Mouse (Mus musculus): Measurements from ENCODE around the gene Tpcn2. TPM values are rescaled to one million over a fixed set of nuclear protein-coding genes. Genes with fewer than 3 reads are reported as not detected.
A peak's percentile ranks its signal among the peaks of the same experiment; 100 is the strongest.

The Tpcn2 gene
- polyA plus RNA-seq, 1 experiment: 49.2 TPM

DNA sequence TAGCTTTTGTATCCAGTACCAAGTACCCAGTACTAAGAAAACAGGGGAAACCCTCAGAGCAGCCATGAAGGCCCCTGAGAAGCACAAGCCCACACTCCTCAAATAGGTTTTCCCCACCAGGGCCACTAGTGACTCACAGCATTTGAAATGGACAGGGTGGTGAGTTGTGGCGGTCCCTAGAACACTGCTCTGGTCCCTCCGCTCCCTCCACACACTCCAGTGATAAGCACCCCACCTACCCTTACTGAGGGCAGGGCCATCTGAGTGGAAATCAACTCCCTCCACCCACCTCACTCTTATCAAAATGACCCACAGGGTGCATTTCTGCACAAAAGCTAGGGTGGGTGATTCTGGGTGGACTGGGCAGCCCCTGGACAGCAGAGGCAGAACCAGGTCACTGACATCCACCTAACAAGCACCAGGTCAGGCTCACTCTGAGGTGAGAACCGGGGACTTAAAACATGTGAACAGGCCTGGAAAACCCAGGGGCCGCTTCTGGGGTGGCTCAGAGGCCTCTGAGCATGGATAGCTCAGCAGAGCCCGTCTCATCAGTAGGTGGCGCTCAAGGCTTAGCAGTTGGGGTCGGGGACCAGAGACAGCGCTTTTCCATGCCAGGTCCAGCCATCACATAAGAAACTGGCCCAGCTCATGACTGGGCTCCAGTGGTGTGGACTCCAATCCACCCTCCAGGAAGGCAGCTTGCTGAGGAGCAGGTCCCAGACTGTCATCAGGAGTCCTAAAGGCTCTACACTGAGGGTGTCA is 30.9 kb downstream of the Tpcn2 start:
- Histone ChIP-seq H3K4me3 (ENCODE audit: control insufficient read depth, insufficient read depth, low read length) (no peak overlapping the region), H3K27ac (ENCODE audit: control insufficient read depth, insufficient read depth, low read length) (no peak overlapping the region), H3K27me3 (ENCODE audit: control insufficient read depth, insufficient read depth, low read length) (no peaks in the 10 kb centered on the region), H3K4me1 (replicated peaks; ENCODE audit: control insufficient read depth, insufficient read depth, low read length) (no peaks in the 10 kb centered on the region), H3K36me3 (ENCODE audit: control insufficient read depth, insufficient read depth, low read length) (no peaks in the 10 kb centered on the region)
- no peak for TF ChIP-seq CTCF (IDR thresholded peaks at IDR 0.05; ENCODE audit: borderline replicate concordance, control insufficient read depth, extremely low read depth, insufficient read depth, low read length, poor library complexity)
- peak; percentile 67 for DNase-seq
- 40% methylated on average over 8 of the region's 8 CpGs for WGBS

DNA sequence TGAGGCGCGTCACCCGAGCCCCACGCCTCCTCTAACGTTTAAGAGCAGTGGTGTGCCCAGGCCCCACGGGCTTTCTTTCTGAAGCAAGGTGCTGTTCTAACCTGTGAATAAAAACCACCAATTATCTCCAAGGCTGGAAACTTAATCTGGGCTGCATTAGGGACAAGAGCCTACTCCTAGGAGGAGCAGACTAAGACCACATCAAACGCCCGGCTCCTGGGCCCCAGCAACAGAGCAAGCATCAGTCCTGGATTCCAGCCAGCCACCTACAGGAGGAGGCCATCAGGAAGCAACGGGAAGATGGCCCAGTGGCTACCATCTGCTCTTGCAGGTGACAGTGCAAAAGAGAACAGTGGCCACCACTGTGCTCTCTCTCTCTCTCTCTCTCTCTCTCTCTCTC is 33.6 kb downstream of the Tpcn2 start:
- DNase-seq: no peak
- Histone ChIP-seq H3K27ac (ENCODE audit: control insufficient read depth, insufficient read depth, low read length) (no peak overlapping the region), H3K27me3 (ENCODE audit: control insufficient read depth, insufficient read depth, low read length) (no peaks in the 10 kb centered on the region), H3K4me1 (replicated peaks; ENCODE audit: control insufficient read depth, insufficient read depth, low read length) (no peaks in the 10 kb centered on the region), H3K4me3 (ENCODE audit: control insufficient read depth, insufficient read depth, low read length) (no peak overlapping the region), H3K36me3 (ENCODE audit: control insufficient read depth, insufficient read depth, low read length) (no peaks in the 10 kb centered on the region)
- no peak for TF ChIP-seq POLR2A (IDR thresholded peaks at IDR 0.05; ENCODE audit: control insufficient read depth, extremely low read depth, insufficient read depth, low read length, poor library complexity)
- TF ChIP-seq CTCF (IDR thresholded peaks at IDR 0.05; ENCODE audit: borderline replicate concordance, control insufficient read depth, extremely low read depth, insufficient read depth, low read length, poor library complexity): no peak
- 71% methylated on average over 9 of the region's 9 CpGs for WGBS

DNA sequence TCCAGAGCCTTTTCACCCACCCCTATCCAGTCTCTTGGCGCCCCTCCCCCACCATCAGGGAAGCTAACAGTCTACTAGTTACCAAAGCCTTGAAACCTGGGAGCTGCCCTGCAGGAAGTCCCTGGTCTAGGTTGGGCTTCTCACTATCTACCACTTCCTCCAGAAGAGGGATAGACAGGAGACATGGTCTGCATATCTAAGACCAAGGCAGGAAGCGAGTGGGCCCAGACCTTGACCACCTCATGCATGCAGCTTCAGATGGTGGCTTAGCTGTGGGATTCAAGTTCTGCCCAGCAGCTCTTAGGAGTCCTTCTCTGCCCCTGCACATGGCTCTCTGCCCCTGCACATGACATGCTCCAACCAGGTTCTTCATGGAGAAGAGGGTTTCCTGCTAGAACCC is 34.9 kb downstream of the Tpcn2 start:
- 53% methylated on average over 2 of the region's 2 CpGs for WGBS
- H3K27me3 ChIP-seq (ENCODE audit: control insufficient read depth, insufficient read depth, low read length): no peaks in the 10 kb centered on the region
- no peak overlapping the region for H3K4me3 ChIP-seq (ENCODE audit: control insufficient read depth, insufficient read depth, low read length)
- no peaks in the 10 kb centered on the region for H3K36me3 ChIP-seq (ENCODE audit: control insufficient read depth, insufficient read depth, low read length)
- TF ChIP-seq POLR2A (IDR thresholded peaks at IDR 0.05; ENCODE audit: control insufficient read depth, extremely low read depth, insufficient read depth, low read length, poor library complexity): no peak
- TF ChIP-seq CTCF (IDR thresholded peaks at IDR 0.05; ENCODE audit: borderline replicate concordance, control insufficient read depth, extremely low read depth, insufficient read depth, low read length, poor library complexity): no peak
- DNase-seq: no peak
- no peak overlapping the region for H3K27ac ChIP-seq (ENCODE audit: control insufficient read depth, insufficient read depth, low read length)
- no peaks in the 10 kb centered on the region for H3K4me1 ChIP-seq (replicated peaks; ENCODE audit: control insufficient read depth, insufficient read depth, low read length)

DNA sequence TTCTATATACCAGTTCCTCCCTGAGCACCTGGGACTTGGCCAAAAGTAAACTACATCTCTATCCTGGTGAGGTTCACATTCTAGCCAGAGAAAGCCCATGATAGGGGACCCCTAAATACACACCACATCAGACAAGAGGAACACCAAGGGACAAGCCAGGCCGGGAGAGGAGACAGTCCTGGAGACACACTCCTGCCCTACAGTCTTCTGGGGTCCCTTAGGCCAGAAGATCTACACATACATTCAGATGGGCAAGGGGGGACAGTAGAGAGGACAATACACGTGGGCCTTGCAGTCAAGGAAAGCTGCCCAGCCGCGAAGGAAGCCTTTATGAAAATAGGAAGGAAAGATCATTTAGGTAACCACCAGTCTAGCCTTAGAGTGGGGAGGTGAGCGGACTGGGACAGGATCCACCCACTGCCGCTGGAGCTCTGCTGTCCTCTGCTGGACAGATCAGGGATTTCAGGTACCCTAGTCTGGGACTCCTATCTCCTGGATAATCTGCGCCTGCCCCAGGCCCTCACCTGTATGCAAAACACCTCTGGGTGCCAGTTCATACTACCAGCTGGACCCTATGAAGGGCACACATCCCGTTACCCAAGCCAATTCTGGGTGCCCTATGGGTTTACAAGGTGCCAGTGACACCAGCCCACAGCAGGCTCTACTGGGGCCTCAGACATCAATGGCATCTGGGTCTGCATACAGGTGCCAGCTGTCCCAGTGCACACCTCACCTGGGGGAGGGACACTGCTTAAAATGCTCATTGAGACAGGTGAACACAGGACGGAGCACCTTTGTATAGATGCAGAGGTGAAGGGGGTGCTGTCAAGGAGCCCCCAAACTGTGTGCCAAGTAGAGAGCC is 40.7 kb downstream of the Tpcn2 start:
- 24% methylated on average over 9 of the region's 9 CpGs for WGBS
- Histone ChIP-seq H3K4me3 (ENCODE audit: control insufficient read depth, insufficient read depth, low read length) (no peak overlapping the region), H3K36me3 (ENCODE audit: control insufficient read depth, insufficient read depth, low read length) (no peaks in the 10 kb centered on the region), H3K27me3 (ENCODE audit: control insufficient read depth, insufficient read depth, low read length) (no peaks in the 10 kb centered on the region), H3K4me1 (replicated peaks; ENCODE audit: control insufficient read depth, insufficient read depth, low read length) (no peaks in the 10 kb centered on the region), H3K27ac (ENCODE audit: control insufficient read depth, insufficient read depth, low read length) (no peak overlapping the region)
- TF ChIP-seq CTCF (IDR thresholded peaks at IDR 0.05; ENCODE audit: borderline replicate concordance, control insufficient read depth, extremely low read depth, insufficient read depth, low read length, poor library complexity): peak; percentile 84; the same call in 1 of the 2 replicates
- TF ChIP-seq POLR2A (IDR thresholded peaks at IDR 0.05; ENCODE audit: control insufficient read depth, extremely low read depth, insufficient read depth, low read length, poor library complexity): no peak
- peak; percentile 77 for DNase-seq

DNA sequence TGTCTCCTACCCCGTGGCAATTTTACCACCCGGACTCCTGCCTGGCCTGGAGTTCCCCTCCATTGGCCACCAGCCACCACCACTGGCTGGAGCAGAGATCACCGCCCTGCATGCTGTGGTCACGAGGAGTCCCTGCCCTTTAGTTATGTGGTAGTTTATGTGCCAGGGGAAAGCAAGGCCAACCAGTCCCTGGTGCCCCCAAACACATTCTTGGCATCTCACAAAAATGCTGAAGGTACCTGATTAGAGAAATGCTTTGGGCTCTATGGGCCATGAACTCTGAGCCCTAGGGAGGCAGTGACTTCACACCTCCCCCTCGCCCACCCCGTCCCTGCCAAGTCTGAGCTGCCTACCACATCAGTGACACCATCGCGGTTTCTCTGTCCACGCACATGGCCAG is 41.8 kb downstream of the Tpcn2 start:
- TF ChIP-seq CTCF (IDR thresholded peaks at IDR 0.05; ENCODE audit: borderline replicate concordance, control insufficient read depth, extremely low read depth, insufficient read depth, low read length, poor library complexity) (no peak), POLR2A (IDR thresholded peaks at IDR 0.05; ENCODE audit: control insufficient read depth, extremely low read depth, insufficient read depth, low read length, poor library complexity) (no peak)
- Histone ChIP-seq H3K27ac (ENCODE audit: control insufficient read depth, insufficient read depth, low read length) (no peak overlapping the region), H3K27me3 (ENCODE audit: control insufficient read depth, insufficient read depth, low read length) (no peaks in the 10 kb centered on the region), H3K36me3 (ENCODE audit: control insufficient read depth, insufficient read depth, low read length) (no peaks in the 10 kb centered on the region), H3K4me1 (replicated peaks; ENCODE audit: control insufficient read depth, insufficient read depth, low read length) (no peaks in the 10 kb centered on the region), H3K4me3 (ENCODE audit: control insufficient read depth, insufficient read depth, low read length) (no peak overlapping the region)
- no peak for DNase-seq
- 78% methylated on average over 9 of the region's 9 CpGs for WGBS

DNA sequence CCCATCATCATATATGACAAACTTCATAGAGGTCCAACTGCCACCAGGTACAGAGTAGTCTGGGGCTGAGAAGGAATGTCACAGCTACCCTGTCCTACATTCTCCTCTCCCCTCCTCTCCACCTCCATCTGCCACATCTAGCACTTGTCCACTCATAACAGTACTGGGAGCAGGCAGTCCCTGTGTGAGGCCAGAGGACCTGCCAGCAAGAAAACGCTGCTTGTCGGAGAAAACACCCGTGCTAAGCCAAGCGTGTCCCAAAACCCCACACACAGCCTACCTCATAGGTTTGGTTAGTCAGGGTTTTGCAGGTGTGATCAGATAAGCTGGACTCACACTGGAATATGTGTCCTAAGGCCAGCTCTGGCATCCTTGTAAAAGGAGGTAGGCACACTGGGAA is 42.9 kb downstream of the Tpcn2 start:
- H3K36me3 ChIP-seq (ENCODE audit: control insufficient read depth, insufficient read depth, low read length): no peaks in the 10 kb centered on the region
- DNase-seq: no peak
- TF ChIP-seq POLR2A (IDR thresholded peaks at IDR 0.05; ENCODE audit: control insufficient read depth, extremely low read depth, insufficient read depth, low read length, poor library complexity) (no peak), CTCF (IDR thresholded peaks at IDR 0.05; ENCODE audit: borderline replicate concordance, control insufficient read depth, extremely low read depth, insufficient read depth, low read length, poor library complexity) (no peak)
- no peak overlapping the region for H3K27ac ChIP-seq (ENCODE audit: control insufficient read depth, insufficient read depth, low read length)
- no peaks in the 10 kb centered on the region for H3K4me1 ChIP-seq (replicated peaks; ENCODE audit: control insufficient read depth, insufficient read depth, low read length)
- no peaks in the 10 kb centered on the region for H3K27me3 ChIP-seq (ENCODE audit: control insufficient read depth, insufficient read depth, low read length)
- WGBS: 95% methylated on average over 4 of the region's 4 CpGs
- H3K4me3 ChIP-seq (ENCODE audit: control insufficient read depth, insufficient read depth, low read length): no peak overlapping the region

Measured in thymus, adult 2 months (tissue).